Mouse (Mus musculus) bone marrow, adult 2 months (tissue): ENCODE data around the gene Smg9.

Experiments
- CTCF ChIP-seq: fragments of 200-500 bp; IDR thresholded peaks from 2 replicates; pipeline ENCODE4 v1.5.1; 2011; ENCODE audit warnings: low read length, control low read depth; ENCODE audit not compliant: control insufficient read depth, insufficient read depth
- POLR2A ChIP-seq: fragments of 200-500 bp; IDR thresholded peaks from 2 replicates; pipeline ENCODE4 v1.6.1; 2011; ENCODE audit warnings: low read depth, mild to moderate bottlenecking, control low read depth, low read length, borderline replicate concordance; ENCODE audit not compliant: control insufficient read depth

DNA sequence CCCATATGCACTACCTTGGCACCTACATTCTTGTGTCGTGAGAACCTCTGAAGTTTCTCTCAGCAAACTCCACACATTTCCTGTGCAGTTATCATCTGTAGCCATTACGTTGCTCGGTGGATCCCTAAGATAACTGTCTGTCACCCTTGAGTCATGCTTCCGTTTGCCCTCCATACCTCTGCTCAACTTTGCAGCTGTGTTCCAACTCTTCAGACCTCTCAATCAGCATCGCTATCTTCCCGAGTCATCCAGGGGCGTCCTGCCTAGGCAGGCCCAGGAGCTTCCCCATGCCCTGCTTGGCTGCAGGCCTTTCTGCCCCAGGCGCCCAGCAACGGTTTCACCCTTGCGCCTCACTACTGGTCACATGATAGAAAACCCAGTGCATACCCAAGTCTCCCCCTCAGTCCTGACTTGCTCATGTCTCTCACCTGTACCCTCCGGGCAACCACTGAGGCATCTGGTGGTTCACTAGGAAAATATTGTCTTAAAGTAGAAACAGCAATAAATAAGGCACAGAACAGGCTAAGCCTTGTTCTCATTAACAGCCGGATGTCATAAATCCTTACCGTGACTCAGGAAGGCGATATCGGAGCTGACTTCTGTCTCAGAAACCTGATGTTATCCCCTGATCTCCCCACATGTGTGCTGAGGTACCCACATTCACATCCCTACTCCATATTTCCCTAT is 4.8 kb upstream of the Smg9 start:
- TF ChIP-seq POLR2A (no peak), CTCF (no peak)
